Mouse (Mus musculus): ENCODE results near the gene Rbl2. TPM values are rescaled to one million over a fixed set of nuclear protein-coding genes. Genes with fewer than 3 reads are reported as not detected.

Gene Rbl2
- polyA plus RNA-seq, 1 experiment from 2014 or later: 12.9 TPM

GRCm38 (mm10) chr8:91069407-91069806 lies 450 bp upstream of the Rbl2 start:
- Histone ChIP-seq H3K4me3 (replicated peaks) (peak overlapping the region; percentile 73), H3K27ac (no peak overlapping the region), H3K4me2 (replicated peaks) (peak overlapping the region; percentile 68), H3K4me1 (replicated peaks) (peaks cover 7% of the 10 kb centered on the region; the same call in 1 of the 2 replicates), H3K36me3 (no peaks in the 10 kb centered on the region), H3K9ac (peak overlapping the region; percentile 73), H3K27me3 (replicated peaks) (no peaks in the 10 kb centered on the region), H3K9me3 (no peaks in the 10 kb centered on the region)
- 8% methylated on average over 10 of the region's 10 CpGs for WGBS
- ATAC-seq: peak; percentile 32

DNA sequence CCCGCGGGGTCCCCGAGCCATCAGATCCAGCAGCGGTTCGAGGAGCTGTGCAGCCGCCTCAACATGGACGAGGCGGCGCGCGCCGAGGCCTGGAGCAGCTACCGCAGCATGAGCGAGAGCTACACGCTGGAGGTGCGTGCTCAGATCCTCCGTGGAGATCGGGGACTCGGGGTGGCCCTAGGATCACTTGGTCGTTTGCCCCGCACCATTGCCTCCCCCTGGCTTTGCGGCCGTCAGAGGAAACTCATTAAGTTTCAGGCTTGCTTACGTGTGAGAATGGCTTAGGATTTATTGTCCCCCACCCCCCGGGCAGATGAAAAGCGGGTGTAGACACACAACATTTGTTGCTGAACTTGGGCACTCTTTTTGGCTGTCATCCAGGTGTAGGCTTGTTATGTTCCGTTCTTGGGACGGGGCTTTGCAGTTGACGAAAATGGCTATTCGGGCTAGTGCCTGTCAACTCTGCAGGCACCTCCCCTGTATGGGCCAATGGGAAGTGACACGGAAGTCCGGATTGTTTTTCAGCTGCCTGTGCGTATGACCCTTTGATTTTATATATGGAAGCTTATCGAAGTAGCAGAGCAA lies 510 bp downstream of the Rbl2 start:
- Histone ChIP-seq H3K9me3 (no peaks in the 10 kb centered on the region), H3K9ac (peak overlapping the region; percentile 73), H3K36me3 (no peaks in the 10 kb centered on the region), H3K4me3 (replicated peaks) (peak overlapping the region; percentile 73), H3K4me1 (replicated peaks) (peaks cover 7% of the 10 kb centered on the region; the same call in 1 of the 2 replicates), H3K4me2 (replicated peaks) (peak overlapping the region; percentile 68), H3K27me3 (replicated peaks) (no peaks in the 10 kb centered on the region), H3K27ac (peak overlapping the region; percentile 59)
- ATAC-seq: peak; percentile 90
- under 1% methylated on average over 34 of the region's 34 CpGs for WGBS

DNA sequence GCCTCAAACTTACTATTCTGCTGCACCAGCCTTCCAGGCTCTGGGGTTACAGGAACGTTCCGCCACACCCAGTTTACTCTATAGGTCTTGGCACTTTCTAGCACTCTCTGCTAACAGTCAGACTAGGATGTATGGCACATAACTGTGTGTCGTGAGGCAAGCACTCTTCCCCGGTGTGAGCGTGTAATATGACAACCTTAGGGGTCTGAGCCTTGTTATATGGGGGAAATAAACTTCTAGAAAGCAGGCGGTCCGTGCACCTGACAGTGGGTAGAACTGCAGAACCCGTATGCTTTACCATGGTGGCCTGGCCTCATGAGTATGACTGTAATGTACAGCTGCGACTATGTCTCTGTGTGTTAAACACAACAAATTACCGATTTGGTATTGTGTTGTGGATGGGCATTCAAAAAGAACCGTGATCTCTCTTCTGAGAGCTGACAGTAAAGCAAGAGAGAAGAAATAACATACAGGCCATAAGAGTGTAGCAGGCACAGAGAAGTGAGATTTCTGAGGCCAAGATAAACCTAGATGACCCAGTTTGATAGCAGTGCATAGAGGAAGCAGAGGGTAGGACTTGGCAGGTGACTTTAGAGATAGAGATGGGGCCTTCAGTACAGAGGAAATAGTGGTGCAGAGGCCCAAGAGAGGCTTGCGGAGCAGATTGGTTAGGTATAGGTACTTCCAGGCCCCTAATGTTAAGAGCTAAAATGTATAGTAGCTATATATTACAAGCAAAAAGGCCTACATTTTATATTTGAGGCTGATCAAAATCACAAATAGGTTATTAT lies 7.4 kb downstream of the Rbl2 start:
- no peak for ATAC-seq
- H3K9me3 ChIP-seq: no peaks in the 10 kb centered on the region
- no peaks in the 10 kb centered on the region for H3K4me1 ChIP-seq (replicated peaks)
- H3K36me3 ChIP-seq: peaks cover 5% of the 10 kb centered on the region; the same call in 1 of the 2 replicates
- no peak overlapping the region for H3K9ac ChIP-seq
- H3K4me3 ChIP-seq (replicated peaks): no peak overlapping the region
- H3K4me2 ChIP-seq (replicated peaks): no peak overlapping the region
- no peaks in the 10 kb centered on the region for H3K27me3 ChIP-seq (replicated peaks)
- 90% methylated on average over 12 of the region's 12 CpGs for WGBS
- no peak overlapping the region for H3K27ac ChIP-seq

DNA sequence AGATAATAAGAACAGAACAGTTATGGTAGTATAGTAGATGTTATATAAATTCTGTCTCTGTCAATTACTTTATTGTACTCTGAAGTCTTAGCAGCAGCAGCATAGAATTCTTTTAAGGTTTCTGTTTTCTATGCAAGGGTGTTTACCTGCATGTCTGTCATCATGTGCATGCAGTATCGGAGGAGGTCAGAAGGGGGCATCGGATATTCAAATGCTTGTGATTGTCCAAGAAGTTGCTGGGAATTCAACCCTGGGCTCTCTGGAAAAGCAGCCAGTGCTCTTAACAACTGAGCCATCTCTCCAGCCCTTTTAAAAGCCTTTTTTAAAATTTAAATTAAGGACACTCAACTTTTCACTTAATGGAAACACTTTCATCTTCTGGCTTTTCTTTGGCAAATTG lies 9.8 kb downstream of the Rbl2 start:
- Histone ChIP-seq H3K27me3 (replicated peaks) (no peaks in the 10 kb centered on the region), H3K4me1 (replicated peaks) (no peaks in the 10 kb centered on the region), H3K4me2 (replicated peaks) (no peak overlapping the region), H3K36me3 (peaks cover 8% of the 10 kb centered on the region), H3K9me3 (no peaks in the 10 kb centered on the region), H3K9ac (no peak overlapping the region), H3K4me3 (replicated peaks) (no peak overlapping the region), H3K27ac (no peak overlapping the region)
- 96% methylated on average over 2 of the region's 2 CpGs for WGBS
- no peak for ATAC-seq

DNA sequence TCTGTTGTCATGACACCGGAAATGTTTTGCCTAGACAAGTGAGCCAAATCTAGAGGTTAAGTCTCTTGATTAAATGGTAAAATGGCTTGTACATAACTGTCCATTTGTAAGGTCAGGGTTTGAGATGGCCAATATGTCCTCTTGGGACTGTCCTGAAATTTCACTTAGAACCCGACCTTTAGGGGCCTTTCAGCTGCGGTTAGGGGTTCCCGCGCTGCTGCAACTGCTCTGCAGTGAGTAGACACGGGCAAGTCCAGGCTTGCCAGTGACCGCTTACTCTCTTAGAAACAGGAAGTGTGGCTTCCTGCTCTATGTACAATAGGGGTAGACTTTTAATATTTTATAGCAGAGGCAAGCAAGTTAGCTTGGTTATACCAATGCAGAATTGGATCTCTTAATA lies 12.1 kb downstream of the Rbl2 start:
- no peak overlapping the region for H3K27ac ChIP-seq
- no peak overlapping the region for H3K9ac ChIP-seq
- H3K4me2 ChIP-seq (replicated peaks): no peak overlapping the region
- H3K9me3 ChIP-seq: no peaks in the 10 kb centered on the region
- peaks cover 8% of the 10 kb centered on the region for H3K36me3 ChIP-seq
- H3K4me3 ChIP-seq (replicated peaks): no peak overlapping the region
- ATAC-seq: no peak
- no peaks in the 10 kb centered on the region for H3K27me3 ChIP-seq (replicated peaks)
- no peaks in the 10 kb centered on the region for H3K4me1 ChIP-seq (replicated peaks)
- 78% methylated on average over 7 of the region's 7 CpGs for WGBS

GRCm38 (mm10) chr8:91082428-91082827 lies 12.6 kb downstream of the Rbl2 start:
- WGBS: 89% methylated on average over 12 of the region's 12 CpGs
- H3K4me2 ChIP-seq (replicated peaks): no peak overlapping the region

GRCm38 (mm10) chr8:91088452-91088851 lies 18.6 kb downstream of the Rbl2 start:
- no peak overlapping the region for H3K4me2 ChIP-seq (replicated peaks)
- 90% methylated on average over 7 of the region's 7 CpGs for WGBS
- no peak overlapping the region for H3K27ac ChIP-seq
- H3K4me3 ChIP-seq (replicated peaks): no peak overlapping the region
- H3K4me1 ChIP-seq (replicated peaks): no peaks in the 10 kb centered on the region
- no peaks in the 10 kb centered on the region for H3K27me3 ChIP-seq (replicated peaks)
- H3K36me3 ChIP-seq: no peaks in the 10 kb centered on the region
- no peak for ATAC-seq
- no peaks in the 10 kb centered on the region for H3K9me3 ChIP-seq
- H3K9ac ChIP-seq: no peak overlapping the region

More at GRCm38 (mm10) chr8:91082428-91082827, 12.6 kb downstream of the Rbl2 start:
- no peak overlapping the region for H3K4me3 ChIP-seq (replicated peaks)
- H3K9ac ChIP-seq: no peak overlapping the region
- no peaks in the 10 kb centered on the region for H3K4me1 ChIP-seq (replicated peaks)
- H3K9me3 ChIP-seq: no peaks in the 10 kb centered on the region
- no peak overlapping the region for H3K27ac ChIP-seq
- H3K36me3 ChIP-seq: peaks cover 8% of the 10 kb centered on the region
- ATAC-seq: no peak
- no peaks in the 10 kb centered on the region for H3K27me3 ChIP-seq (replicated peaks)

DNA sequence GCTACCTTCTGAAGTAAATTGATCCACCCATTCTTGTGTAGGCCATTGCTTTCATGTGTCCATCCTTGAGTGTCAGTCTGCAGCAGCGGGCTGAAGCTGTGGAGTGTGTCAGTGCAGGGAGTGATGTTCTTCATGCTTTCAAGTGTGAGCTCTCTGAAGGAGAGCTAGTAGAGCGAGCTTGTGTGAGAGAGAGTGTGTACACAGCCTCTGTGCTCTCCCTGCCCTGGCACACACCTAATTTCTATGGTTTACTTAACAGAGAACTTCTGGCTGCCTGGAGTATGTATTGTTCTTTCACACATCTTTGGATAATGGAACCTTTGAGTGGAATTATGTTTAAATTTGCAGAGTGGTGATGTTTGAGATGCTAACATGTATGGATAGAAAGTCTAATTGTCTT lies 19.7 kb downstream of the Rbl2 start:
- H3K36me3 ChIP-seq: no peaks in the 10 kb centered on the region
- 83% methylated on average over 2 of the region's 2 CpGs for WGBS
- ATAC-seq: no peak

DNA sequence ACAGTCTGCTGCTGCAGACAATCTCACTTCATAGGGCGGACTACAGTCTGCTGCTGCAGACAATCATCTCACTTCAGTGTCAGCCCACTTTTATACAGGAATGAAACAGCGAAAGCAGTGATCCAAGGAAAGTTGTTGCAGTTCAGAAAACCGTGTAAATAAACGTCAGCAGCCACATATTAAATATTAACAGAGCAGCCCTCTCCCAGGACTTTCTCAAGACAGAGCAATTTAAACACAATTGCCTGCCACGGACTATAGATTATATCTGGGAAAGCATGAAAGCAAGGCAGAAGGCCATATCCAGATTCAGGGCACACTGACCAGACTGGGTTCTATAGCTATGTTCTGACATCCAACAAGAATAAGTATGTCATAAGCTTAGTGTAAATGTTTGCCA lies 24.3 kb downstream of the Rbl2 start:
- 0 out of 2 replicates have a peak, but pooled peaks cover 2% of the 10 kb centered on the region for H3K36me3 ChIP-seq
- WGBS: 65% methylated on average over 5 of the region's 5 CpGs
- no peak overlapping the region for H3K4me3 ChIP-seq (replicated peaks)
- no peaks in the 10 kb centered on the region for H3K4me1 ChIP-seq (replicated peaks)
- H3K9me3 ChIP-seq: no peaks in the 10 kb centered on the region
- H3K9ac ChIP-seq: no peak overlapping the region
- no peak overlapping the region for H3K4me2 ChIP-seq (replicated peaks)
- no peak overlapping the region for H3K27ac ChIP-seq
- ATAC-seq: no peak
- no peaks in the 10 kb centered on the region for H3K27me3 ChIP-seq (replicated peaks)

More for the DNA sequence above, 19.7 kb downstream of the Rbl2 start:
- Histone ChIP-seq H3K9ac (no peak overlapping the region), H3K4me3 (replicated peaks) (no peak overlapping the region), H3K27me3 (replicated peaks) (no peaks in the 10 kb centered on the region), H3K4me1 (replicated peaks) (no peaks in the 10 kb centered on the region), H3K9me3 (no peaks in the 10 kb centered on the region), H3K27ac (no peak overlapping the region), H3K4me2 (replicated peaks) (no peak overlapping the region)

DNA sequence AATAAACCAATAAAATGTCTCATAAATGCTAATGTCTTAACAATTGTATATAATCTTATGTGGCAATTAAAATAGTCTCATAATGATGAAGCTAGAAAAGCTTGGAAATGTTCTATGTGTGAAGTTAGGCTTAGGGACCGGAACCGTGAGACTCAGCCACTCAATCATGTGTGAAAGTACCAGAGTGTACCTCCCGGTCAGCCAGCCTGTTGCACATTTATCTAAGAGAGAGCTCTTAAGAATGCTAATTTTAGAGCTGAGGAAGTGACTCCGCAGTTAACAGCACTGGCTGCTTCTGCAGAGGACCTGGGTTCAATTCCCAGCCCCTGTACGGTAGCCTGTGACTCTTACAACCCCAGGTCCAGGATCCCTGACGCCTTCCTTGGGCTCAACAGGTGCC lies 28.2 kb downstream of the Rbl2 start:
- Histone ChIP-seq H3K4me1 (replicated peaks) (no peaks in the 10 kb centered on the region), H3K4me3 (replicated peaks) (no peak overlapping the region), H3K9ac (no peak overlapping the region), H3K36me3 (0 out of 2 replicates have a peak, but pooled peaks cover 2% of the 10 kb centered on the region), H3K27me3 (replicated peaks) (no peaks in the 10 kb centered on the region), H3K9me3 (no peaks in the 10 kb centered on the region), H3K4me2 (replicated peaks) (no peak overlapping the region), H3K27ac (no peak overlapping the region)
- 91% methylated on average over 6 of the region's 6 CpGs for WGBS
- ATAC-seq: no peak

GRCm38 (mm10) chr8:91106271-91106670 lies 36.4 kb downstream of the Rbl2 start:
- H3K4me2 ChIP-seq (replicated peaks): no peak overlapping the region
- no peaks in the 10 kb centered on the region for H3K36me3 ChIP-seq
- WGBS: 85% methylated on average over 12 of the region's 12 CpGs
- no peaks in the 10 kb centered on the region for H3K9me3 ChIP-seq
- no peak overlapping the region for H3K27ac ChIP-seq
- no peak for ATAC-seq
- no peak overlapping the region for H3K9ac ChIP-seq
- no peak overlapping the region for H3K4me3 ChIP-seq (replicated peaks)
- no peaks in the 10 kb centered on the region for H3K27me3 ChIP-seq (replicated peaks)
- H3K4me1 ChIP-seq (replicated peaks): no peaks in the 10 kb centered on the region

DNA sequence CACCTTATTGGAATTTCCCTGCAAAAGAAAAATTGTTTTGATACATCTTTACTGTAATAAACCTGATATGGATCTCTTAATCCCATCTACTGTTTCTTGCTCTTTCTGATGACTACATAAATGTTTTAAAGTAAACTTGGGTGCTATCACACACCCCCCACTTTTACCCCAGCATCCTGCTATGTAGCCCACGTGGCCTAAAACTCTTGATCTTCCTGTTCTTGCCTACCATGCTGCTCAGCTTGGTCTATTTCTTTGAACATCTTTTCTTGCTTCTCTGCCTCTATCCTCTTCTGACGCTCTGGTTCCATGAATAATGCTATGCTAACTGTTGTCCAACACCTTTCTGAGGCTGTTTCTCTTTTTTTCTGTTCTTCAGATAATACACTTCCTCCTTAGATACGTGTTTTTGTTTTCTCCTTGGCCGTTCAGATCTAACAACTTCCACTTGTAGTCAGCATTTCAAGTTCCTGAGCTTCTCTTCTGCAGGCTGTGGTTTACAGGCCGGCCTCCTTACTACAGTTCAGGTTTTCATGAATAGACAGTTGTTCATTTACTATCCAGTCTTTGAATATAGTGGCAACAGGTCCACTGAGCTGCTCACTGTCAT lies 42.1 kb downstream of the Rbl2 start:
- Histone ChIP-seq H3K4me1 (replicated peaks) (no peaks in the 10 kb centered on the region), H3K4me2 (replicated peaks) (no peak overlapping the region), H3K4me3 (replicated peaks) (no peak overlapping the region), H3K9me3 (no peaks in the 10 kb centered on the region), H3K27me3 (replicated peaks) (no peaks in the 10 kb centered on the region), H3K27ac (no peak overlapping the region), H3K36me3 (no peaks in the 10 kb centered on the region), H3K9ac (no peak overlapping the region)
- WGBS: 85% methylated on average over 5 of the region's 5 CpGs
- ATAC-seq: no peak

Data from intestine, embryonic 15.5 days (tissue).